Mouse (Mus musculus) cortical plate, adult 2 months (tissue): ENCODE data around the gene Lrrc29.

Source experiments
- CTCF ChIP-seq: fragments of 200-500 bp; IDR thresholded peaks from 2 replicates; pipeline ENCODE4 v1.5.1; 2011; ENCODE audit warnings: mild to moderate bottlenecking, control low read depth, low read length; ENCODE audit not compliant: insufficient read depth; ENCODE audit errors: extremely low read depth
- POLR2A ChIP-seq: fragments of 200-500 bp; IDR thresholded peaks from 2 replicates; pipeline ENCODE4 v1.6.1; 2011; ENCODE audit warnings: mild to moderate bottlenecking, low read length, control low read depth; ENCODE audit not compliant: insufficient read depth; ENCODE audit errors: extremely low read depth

DNA sequence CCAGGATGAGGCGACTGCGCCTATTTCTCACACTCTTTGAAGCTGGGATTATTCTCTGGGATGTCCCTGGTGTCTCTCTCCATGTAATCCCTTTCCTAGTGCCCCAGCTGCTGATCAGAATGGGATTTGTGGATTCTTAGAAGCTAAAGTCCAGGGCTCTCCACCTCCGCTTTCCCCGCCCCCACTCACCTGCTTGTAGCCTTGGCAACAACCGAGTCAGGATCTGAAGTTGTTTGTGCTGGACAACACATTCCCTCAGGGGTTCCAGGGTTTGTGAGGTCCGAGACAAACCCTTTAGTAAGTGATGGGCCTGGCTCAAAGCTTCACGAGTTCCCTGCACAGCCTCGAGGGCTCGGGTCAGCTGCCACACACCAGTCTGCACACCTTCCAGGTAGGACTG lies 31.3 kb downstream of the Lrrc29 start:
- TF ChIP-seq CTCF = no peak
- TF ChIP-seq POLR2A = no peak
